Mouse (Mus musculus): ENCODE measurements around the gene Ralgapa2. TPM values are rescaled to one million over a fixed set of nuclear protein-coding genes. Genes with fewer than 3 reads are reported as not detected.

Gene Ralgapa2
- polyA plus RNA-seq, 1 experiment: 3.9 TPM

GRCm38 (mm10) chr2:146324907-146325715 is 187.0 kb downstream of the Ralgapa2 start:
- no peak overlapping the region for H3K27ac ChIP-seq (ENCODE audit: insufficient read depth, low read length)
- TF ChIP-seq POLR2A (IDR thresholded peaks at IDR 0.05; ENCODE audit: low read depth, low read length) (no peak), CTCF (IDR thresholded peaks at IDR 0.05; ENCODE audit: borderline replicate concordance, insufficient read depth, low read length) (no peak)
- H3K4me1 ChIP-seq (ENCODE audit: control insufficient read depth, insufficient read depth, low read length): no peaks in the 10 kb centered on the region
- H3K4me3 ChIP-seq (ENCODE audit: insufficient read depth, low read length): no peak overlapping the region

GRCm38 (mm10) chr2:146324140-146324906 is 187.8 kb downstream of the Ralgapa2 start:
- Histone ChIP-seq H3K4me3 (ENCODE audit: insufficient read depth, low read length) (no peak overlapping the region), H3K27ac (ENCODE audit: insufficient read depth, low read length) (no peak overlapping the region), H3K4me1 (ENCODE audit: control insufficient read depth, insufficient read depth, low read length) (no peaks in the 10 kb centered on the region)
- no peak for TF ChIP-seq POLR2A (IDR thresholded peaks at IDR 0.05; ENCODE audit: low read depth, low read length)
- no peak for TF ChIP-seq CTCF (IDR thresholded peaks at IDR 0.05; ENCODE audit: borderline replicate concordance, insufficient read depth, low read length)

- Histone ChIP-seq H3K27ac (ENCODE audit: insufficient read depth, low read length) (no peak overlapping the region), H3K4me3 (ENCODE audit: insufficient read depth, low read length) (no peak overlapping the region), H3K4me1 (ENCODE audit: control insufficient read depth, insufficient read depth, low read length) (no peaks in the 10 kb centered on the region)
- TF ChIP-seq CTCF (IDR thresholded peaks at IDR 0.05; ENCODE audit: borderline replicate concordance, insufficient read depth, low read length): no peak
- no peak for TF ChIP-seq POLR2A (IDR thresholded peaks at IDR 0.05; ENCODE audit: low read depth, low read length)
Measured at GRCm38 (mm10) chr2:146323528-146323927, 188.6 kb downstream of the Ralgapa2 start.

DNA sequence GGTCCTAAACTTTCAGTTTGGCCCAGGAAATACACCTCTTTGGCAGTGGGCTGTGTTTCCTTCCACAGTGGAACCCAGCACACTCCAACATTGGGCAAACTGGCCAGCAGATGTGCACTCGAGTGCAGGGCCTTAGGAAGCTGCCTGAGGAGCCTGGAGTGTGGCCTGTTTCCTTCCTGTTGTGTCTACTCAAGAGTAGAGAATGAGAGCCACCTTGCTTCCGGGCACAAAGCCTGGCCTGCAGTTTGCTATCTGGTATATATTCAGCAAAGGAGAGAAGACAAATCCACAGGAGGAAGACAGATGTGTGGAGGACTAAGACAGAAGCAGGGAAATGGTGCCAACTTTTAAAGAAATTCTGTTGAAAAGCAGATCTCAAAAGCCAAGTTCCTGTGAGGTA is 189.4 kb downstream of the Ralgapa2 start:
- Histone ChIP-seq H3K4me1 (ENCODE audit: control insufficient read depth, insufficient read depth, low read length) (no peaks in the 10 kb centered on the region), H3K4me3 (ENCODE audit: insufficient read depth, low read length) (no peak overlapping the region), H3K27ac (ENCODE audit: insufficient read depth, low read length) (no peak overlapping the region)
- no peak for TF ChIP-seq POLR2A (IDR thresholded peaks at IDR 0.05; ENCODE audit: low read depth, low read length)
- no peak for TF ChIP-seq CTCF (IDR thresholded peaks at IDR 0.05; ENCODE audit: borderline replicate concordance, insufficient read depth, low read length)

GRCm38 (mm10) chr2:146322019-146322418 is 190.1 kb downstream of the Ralgapa2 start:
- Histone ChIP-seq H3K27ac (ENCODE audit: insufficient read depth, low read length) (no peak overlapping the region), H3K4me3 (ENCODE audit: insufficient read depth, low read length) (no peak overlapping the region), H3K4me1 (ENCODE audit: control insufficient read depth, insufficient read depth, low read length) (no peaks in the 10 kb centered on the region)
- TF ChIP-seq CTCF (IDR thresholded peaks at IDR 0.05; ENCODE audit: borderline replicate concordance, insufficient read depth, low read length): no peak
- no peak for TF ChIP-seq POLR2A (IDR thresholded peaks at IDR 0.05; ENCODE audit: low read depth, low read length)

- no peak for TF ChIP-seq CTCF (IDR thresholded peaks at IDR 0.05; ENCODE audit: borderline replicate concordance, insufficient read depth, low read length)
- TF ChIP-seq POLR2A (IDR thresholded peaks at IDR 0.05; ENCODE audit: low read depth, low read length): no peak
- H3K4me1 ChIP-seq (ENCODE audit: control insufficient read depth, insufficient read depth, low read length): no peaks in the 10 kb centered on the region
- H3K4me3 ChIP-seq (ENCODE audit: insufficient read depth, low read length): no peak overlapping the region
- no peak overlapping the region for H3K27ac ChIP-seq (ENCODE audit: insufficient read depth, low read length)
Measured at GRCm38 (mm10) chr2:146320666-146321065, 191.5 kb downstream of the Ralgapa2 start.

- no peak overlapping the region for H3K27ac ChIP-seq (ENCODE audit: insufficient read depth, low read length)
- TF ChIP-seq CTCF (IDR thresholded peaks at IDR 0.05; ENCODE audit: borderline replicate concordance, insufficient read depth, low read length): no peak
- TF ChIP-seq POLR2A (IDR thresholded peaks at IDR 0.05; ENCODE audit: low read depth, low read length): no peak
- H3K4me3 ChIP-seq (ENCODE audit: insufficient read depth, low read length): no peak overlapping the region
- no peaks in the 10 kb centered on the region for H3K4me1 ChIP-seq (ENCODE audit: control insufficient read depth, insufficient read depth, low read length)
Measured at GRCm38 (mm10) chr2:146314751-146315150, 197.4 kb downstream of the Ralgapa2 start.

GRCm38 (mm10) chr2:146313811-146314210 is 198.3 kb downstream of the Ralgapa2 start:
- TF ChIP-seq POLR2A (IDR thresholded peaks at IDR 0.05; ENCODE audit: low read depth, low read length) (no peak), CTCF (IDR thresholded peaks at IDR 0.05; ENCODE audit: borderline replicate concordance, insufficient read depth, low read length) (no peak)
- Histone ChIP-seq H3K27ac (ENCODE audit: insufficient read depth, low read length) (no peak overlapping the region), H3K4me3 (ENCODE audit: insufficient read depth, low read length) (no peak overlapping the region), H3K4me1 (ENCODE audit: control insufficient read depth, insufficient read depth, low read length) (no peaks in the 10 kb centered on the region)

GRCm38 (mm10) chr2:146310760-146311159 is 201.4 kb downstream of the Ralgapa2 start:
- H3K4me1 ChIP-seq (ENCODE audit: control insufficient read depth, insufficient read depth, low read length): peaks cover 2% of the 10 kb centered on the region; the same call in 1 of the 2 replicates
- no peak for TF ChIP-seq CTCF (IDR thresholded peaks at IDR 0.05; ENCODE audit: borderline replicate concordance, insufficient read depth, low read length)
- no peak for TF ChIP-seq POLR2A (IDR thresholded peaks at IDR 0.05; ENCODE audit: low read depth, low read length)
- H3K4me3 ChIP-seq (ENCODE audit: insufficient read depth, low read length): no peak overlapping the region
- no peak overlapping the region for H3K27ac ChIP-seq (ENCODE audit: insufficient read depth, low read length)

- TF ChIP-seq CTCF (IDR thresholded peaks at IDR 0.05; ENCODE audit: borderline replicate concordance, insufficient read depth, low read length): no peak
- TF ChIP-seq POLR2A (IDR thresholded peaks at IDR 0.05; ENCODE audit: low read depth, low read length): no peak
Measured at GRCm38 (mm10) chr2:146310291-146310690, 201.9 kb downstream of the Ralgapa2 start.

More at GRCm38 (mm10) chr2:146310291-146310690, 201.9 kb downstream of the Ralgapa2 start:
- Histone ChIP-seq H3K4me3 (ENCODE audit: insufficient read depth, low read length) (no peak overlapping the region), H3K4me1 (ENCODE audit: control insufficient read depth, insufficient read depth, low read length) (peaks cover 2% of the 10 kb centered on the region; the same call in 1 of the 2 replicates), H3K27ac (ENCODE audit: insufficient read depth, low read length) (no peak overlapping the region)
